Mouse (Mus musculus): ENCODE results near the gene Cntn2. TPM values are rescaled to one million over a fixed set of nuclear protein-coding genes. Genes with fewer than 3 reads are reported as not detected.
A peak's percentile ranks its signal among the peaks of the same experiment; 100 is the strongest.

The Cntn2 gene
- polyA plus RNA-seq, 1 experiment from 2014 or later, result 0.19 TPM

DNA sequence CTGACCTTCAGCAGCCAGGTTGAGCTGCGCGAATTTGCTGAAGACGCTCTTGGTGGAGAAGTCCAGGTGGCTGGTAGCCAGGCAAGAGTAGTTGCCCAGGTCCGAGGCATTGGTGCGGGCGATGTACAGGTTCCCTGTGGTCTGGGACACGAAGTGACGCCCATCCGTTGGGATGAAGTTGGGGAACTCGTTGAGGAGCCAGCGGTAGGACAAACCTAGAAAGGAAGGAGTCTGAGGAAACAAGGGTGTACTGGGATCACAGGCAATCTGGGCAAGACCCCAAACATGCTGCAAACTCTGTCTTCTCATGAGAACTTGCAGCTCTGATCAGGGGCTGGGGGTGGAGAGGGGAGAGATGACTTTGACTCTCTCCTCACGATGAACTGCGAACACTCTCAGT, 15.0 kb downstream of the Cntn2 start:
- Histone ChIP-seq H3K9ac (no peak overlapping the region), H3K4me1 (peaks cover 6% of the 10 kb centered on the region; the same call in 1 of the 2 replicates), H3K36me3 (no peaks in the 10 kb centered on the region), H3K27ac (replicated peaks) (no peak overlapping the region), H3K4me2 (no peak overlapping the region), H3K9me3 (no peaks in the 10 kb centered on the region), H3K4me3 (no peak overlapping the region), H3K27me3 (replicated peaks) (peaks cover 68% of the 10 kb centered on the region)
- WGBS, result 87% methylated on average over 13 of the region's 13 CpGs
- ATAC-seq (ENCODE audit: extremely low read depth, insufficient number of reproducible peaks, low FRiP score, low TSS enrichment), result no peak

DNA sequence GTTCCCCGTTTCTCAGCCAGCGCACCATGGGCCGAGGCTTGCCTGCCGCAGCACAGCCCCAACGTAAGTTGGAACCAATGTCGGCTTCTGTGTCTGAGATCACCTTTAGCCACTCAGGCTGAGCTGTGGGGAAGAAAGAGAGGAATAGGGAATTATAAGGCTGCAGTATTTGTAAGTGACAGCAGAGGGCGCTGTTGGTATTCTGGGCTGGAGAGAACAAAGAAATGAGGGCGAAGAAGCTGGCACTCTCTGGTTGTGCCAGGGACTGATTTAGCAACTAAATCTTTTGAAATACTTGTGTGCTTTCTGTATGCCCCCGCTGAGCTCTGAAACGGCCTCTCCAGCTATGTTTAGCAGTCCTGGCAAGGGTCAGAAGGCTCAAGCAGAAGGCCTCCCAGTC, 17.2 kb downstream of the Cntn2 start:
- Histone ChIP-seq H3K4me2 (no peak overlapping the region), H3K4me1 (peaks cover 4% of the 10 kb centered on the region; the same call in 1 of the 2 replicates), H3K36me3 (no peaks in the 10 kb centered on the region), H3K9ac (no peak overlapping the region), H3K27ac (replicated peaks) (no peak overlapping the region), H3K4me3 (no peak overlapping the region), H3K9me3 (no peaks in the 10 kb centered on the region), H3K27me3 (replicated peaks) (peaks cover 67% of the 10 kb centered on the region)
- no peak for ATAC-seq (ENCODE audit: extremely low read depth, insufficient number of reproducible peaks, low FRiP score, low TSS enrichment)
- WGBS, result 7% methylated on average over 10 of the region's 10 CpGs

DNA sequence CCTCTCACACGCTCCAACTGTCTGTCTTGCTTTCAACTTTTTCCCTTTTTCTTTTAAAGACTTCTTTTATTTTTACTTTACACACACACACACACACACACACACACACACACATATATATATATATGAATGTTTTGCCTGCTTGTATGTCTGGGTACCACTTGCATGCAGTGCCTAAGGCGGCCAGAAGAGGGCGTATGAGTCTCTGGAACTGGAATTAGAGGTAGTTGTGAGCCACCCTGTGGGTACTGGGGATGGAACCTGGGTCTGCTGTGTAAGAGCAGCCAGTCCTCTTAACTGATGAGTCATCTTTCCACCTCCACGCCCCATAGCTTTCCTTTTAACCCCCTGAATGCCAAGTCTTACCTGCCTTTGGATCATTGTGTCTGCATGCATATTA, 19.1 kb downstream of the Cntn2 start:
- Histone ChIP-seq H3K4me1 (no peaks in the 10 kb centered on the region), H3K4me2 (no peak overlapping the region), H3K9me3 (no peaks in the 10 kb centered on the region), H3K27ac (replicated peaks) (no peak overlapping the region), H3K36me3 (no peaks in the 10 kb centered on the region), H3K9ac (no peak overlapping the region), H3K27me3 (replicated peaks) (peaks cover 63% of the 10 kb centered on the region), H3K4me3 (no peak overlapping the region)
- no peak for ATAC-seq (ENCODE audit: extremely low read depth, insufficient number of reproducible peaks, low FRiP score, low TSS enrichment)
- WGBS, result 23% methylated on average over 4 of the region's 4 CpGs

DNA sequence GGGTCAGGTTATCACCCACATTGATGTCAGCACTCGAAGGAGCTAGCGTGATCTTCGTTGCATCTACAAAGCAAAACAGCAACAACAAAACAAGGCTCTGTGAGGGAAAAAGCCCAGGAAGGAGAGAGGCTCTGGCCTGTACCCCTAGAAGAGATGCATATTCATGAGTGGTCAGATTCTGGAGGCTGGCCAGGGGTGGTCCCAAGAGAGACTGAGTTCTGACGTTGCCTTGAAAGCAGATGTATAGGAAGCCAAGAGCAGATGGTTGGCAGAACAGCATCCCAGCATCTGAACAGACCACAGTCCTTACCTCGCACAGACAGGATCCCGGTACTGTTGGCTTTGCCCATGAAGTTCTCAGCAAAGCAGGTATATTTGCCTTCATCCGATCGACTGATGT, 20.0 kb downstream of the Cntn2 start:
- no peak for ATAC-seq (ENCODE audit: extremely low read depth, insufficient number of reproducible peaks, low FRiP score, low TSS enrichment)

DNA sequence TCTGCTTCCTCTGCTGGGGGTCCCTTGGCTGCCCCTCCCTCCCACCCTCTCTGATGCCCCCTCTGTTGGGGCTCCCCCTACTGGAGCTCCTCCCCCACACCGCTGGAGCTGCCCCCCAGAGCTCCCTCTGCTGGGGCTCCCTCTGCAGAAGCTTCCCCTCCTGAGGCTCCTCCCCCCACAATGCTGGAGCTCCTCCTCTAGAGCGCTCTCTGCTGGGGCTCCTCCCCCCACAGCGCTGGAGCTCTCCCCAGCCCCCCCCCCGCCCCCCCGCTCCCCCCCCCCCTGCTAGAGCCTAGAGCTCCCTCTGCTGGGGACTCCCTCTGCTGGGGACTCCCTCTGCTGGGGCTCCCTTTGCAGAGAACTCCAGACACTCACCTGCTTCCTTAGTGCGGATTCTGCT, 22.3 kb downstream of the Cntn2 start:
- H3K27me3 ChIP-seq (replicated peaks), result peaks cover 43% of the 10 kb centered on the region
- no peaks in the 10 kb centered on the region for H3K4me1 ChIP-seq
- H3K4me2 ChIP-seq, result no peak overlapping the region
- no peak overlapping the region for H3K27ac ChIP-seq (replicated peaks)
- no peaks in the 10 kb centered on the region for H3K9me3 ChIP-seq
- WGBS, result 19% methylated on average over 2 of the region's 6 CpGs
- no peak overlapping the region for H3K9ac ChIP-seq
- ATAC-seq (ENCODE audit: extremely low read depth, insufficient number of reproducible peaks, low FRiP score, low TSS enrichment), result peak; percentile 55; the same call in 1 of the 2 replicates
- H3K4me3 ChIP-seq, result no peak overlapping the region
- H3K36me3 ChIP-seq, result no peaks in the 10 kb centered on the region

More for the DNA sequence above, 20.0 kb downstream of the Cntn2 start:
- Histone ChIP-seq H3K27me3 (replicated peaks) (peaks cover 59% of the 10 kb centered on the region), H3K27ac (replicated peaks) (no peak overlapping the region), H3K9ac (no peak overlapping the region), H3K36me3 (no peaks in the 10 kb centered on the region), H3K4me3 (no peak overlapping the region), H3K4me1 (no peaks in the 10 kb centered on the region), H3K4me2 (no peak overlapping the region), H3K9me3 (no peaks in the 10 kb centered on the region)
- WGBS, result 74% methylated on average over 8 of the region's 8 CpGs

DNA sequence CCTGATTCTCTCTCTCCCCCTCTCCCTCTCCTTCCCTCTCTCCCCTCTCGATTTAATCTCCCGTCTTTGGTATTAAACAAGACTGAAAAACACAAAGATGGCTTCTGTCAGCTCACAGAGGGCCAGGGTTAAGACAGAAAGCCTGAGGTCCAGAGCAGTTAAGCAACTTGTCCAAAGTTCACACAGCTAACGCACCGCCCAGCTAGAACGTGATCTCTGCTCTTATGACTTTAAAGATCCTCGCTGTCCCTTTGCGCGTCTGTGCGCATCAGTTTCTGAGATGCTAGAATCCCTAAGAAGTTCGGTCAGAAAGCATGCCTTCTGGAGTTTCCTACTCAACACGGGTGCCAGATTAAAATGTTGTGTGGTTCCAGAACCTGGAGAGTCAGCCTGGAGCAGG, 23.3 kb downstream of the Cntn2 start:
- H3K4me2 ChIP-seq, result no peak overlapping the region
- 86% methylated on average over 11 of the region's 11 CpGs for WGBS
- no peaks in the 10 kb centered on the region for H3K4me1 ChIP-seq
- no peak overlapping the region for H3K27ac ChIP-seq (replicated peaks)
- no peak for ATAC-seq (ENCODE audit: extremely low read depth, insufficient number of reproducible peaks, low FRiP score, low TSS enrichment)
- H3K4me3 ChIP-seq, result no peak overlapping the region
- no peaks in the 10 kb centered on the region for H3K36me3 ChIP-seq
- no peaks in the 10 kb centered on the region for H3K9me3 ChIP-seq
- peaks cover 35% of the 10 kb centered on the region; the same call in 1 of the 2 replicates for H3K27me3 ChIP-seq (replicated peaks)
- H3K9ac ChIP-seq, result no peak overlapping the region

DNA sequence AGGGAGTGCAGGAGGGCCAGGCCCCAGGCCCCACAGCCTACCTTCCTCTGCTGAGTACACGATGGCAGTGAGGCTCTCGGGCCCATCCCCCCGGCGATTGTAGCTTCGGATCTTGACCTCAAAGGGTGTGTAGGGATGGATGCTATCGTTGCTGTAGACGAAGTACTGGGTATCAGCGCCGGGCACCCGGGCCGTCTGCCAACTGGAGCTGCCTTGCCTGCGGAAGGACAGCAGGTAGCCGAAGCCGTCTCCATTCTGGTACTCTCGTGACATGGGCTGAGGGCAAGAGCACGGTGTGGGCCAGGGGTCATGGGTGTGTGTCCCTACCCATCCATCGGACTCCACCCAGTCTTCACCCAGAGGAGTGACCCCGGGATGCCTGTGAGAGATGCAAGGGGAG, 24.4 kb downstream of the Cntn2 start:
- peaks cover 39% of the 10 kb centered on the region for H3K27me3 ChIP-seq (replicated peaks)
- no peaks in the 10 kb centered on the region for H3K9me3 ChIP-seq
- H3K36me3 ChIP-seq, result no peaks in the 10 kb centered on the region
- no peaks in the 10 kb centered on the region for H3K4me1 ChIP-seq
- 76% methylated on average over 18 of the region's 18 CpGs for WGBS
- H3K9ac ChIP-seq, result no peak overlapping the region
- no peak overlapping the region for H3K4me2 ChIP-seq
- no peak overlapping the region for H3K27ac ChIP-seq (replicated peaks)
- H3K4me3 ChIP-seq, result no peak overlapping the region
- no peak for ATAC-seq (ENCODE audit: extremely low read depth, insufficient number of reproducible peaks, low FRiP score, low TSS enrichment)

DNA sequence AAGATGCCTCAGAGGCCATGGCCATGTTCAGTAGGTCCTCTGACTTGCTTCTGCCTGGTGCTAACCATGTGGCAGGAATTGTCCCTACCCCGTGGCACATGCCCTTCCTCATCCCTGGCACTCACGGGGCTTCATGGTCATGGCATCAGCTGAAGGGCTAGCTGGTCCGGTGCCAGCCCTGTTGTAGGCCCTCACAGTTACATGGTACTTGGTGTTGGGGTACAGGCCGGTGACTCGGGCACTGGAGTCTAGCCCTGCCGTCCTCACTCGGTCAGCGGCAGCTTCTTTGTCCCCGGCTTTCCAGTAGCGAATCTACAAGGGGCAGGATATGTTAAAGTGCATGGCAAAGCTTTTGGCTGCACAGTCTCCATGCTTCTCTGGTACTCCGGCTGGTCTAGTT, 26.3 kb downstream of the Cntn2 start:
- Histone ChIP-seq H3K4me1 (no peaks in the 10 kb centered on the region), H3K9me3 (no peaks in the 10 kb centered on the region), H3K27ac (replicated peaks) (no peak overlapping the region), H3K9ac (no peak overlapping the region), H3K4me3 (no peak overlapping the region), H3K4me2 (no peak overlapping the region), H3K27me3 (replicated peaks) (peaks cover 45% of the 10 kb centered on the region), H3K36me3 (no peaks in the 10 kb centered on the region)
- ATAC-seq (ENCODE audit: extremely low read depth, insufficient number of reproducible peaks, low FRiP score, low TSS enrichment), result no peak
- WGBS, result 83% methylated on average over 11 of the region's 11 CpGs

DNA sequence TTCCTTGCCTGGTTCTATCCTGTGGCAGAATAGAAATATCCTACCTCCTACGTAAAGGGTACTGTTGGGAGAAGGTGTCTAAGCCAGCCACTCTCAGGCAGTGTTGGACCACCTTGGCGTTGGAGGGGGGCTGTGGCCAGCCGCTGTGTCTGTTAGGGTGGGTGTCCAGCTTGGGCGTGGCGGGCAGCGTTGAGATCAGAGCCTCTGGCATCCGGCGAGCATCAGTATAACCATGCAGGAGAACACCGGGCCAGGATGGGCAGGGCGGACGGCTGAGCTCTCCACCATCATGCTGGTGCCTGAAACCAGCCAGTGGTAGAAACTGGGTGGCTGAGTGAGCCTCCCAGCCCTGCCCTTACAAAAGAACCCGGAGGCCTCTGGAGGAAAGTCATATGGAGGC, 27.7 kb downstream of the Cntn2 start:
- Histone ChIP-seq H3K36me3 (no peaks in the 10 kb centered on the region), H3K27ac (replicated peaks) (no peak overlapping the region), H3K9me3 (no peaks in the 10 kb centered on the region), H3K27me3 (replicated peaks) (peaks cover 37% of the 10 kb centered on the region), H3K9ac (no peak overlapping the region), H3K4me2 (no peak overlapping the region), H3K4me3 (no peak overlapping the region), H3K4me1 (no peaks in the 10 kb centered on the region)
- 82% methylated on average over 12 of the region's 12 CpGs for WGBS
- no peak for ATAC-seq (ENCODE audit: extremely low read depth, insufficient number of reproducible peaks, low FRiP score, low TSS enrichment)

DNA sequence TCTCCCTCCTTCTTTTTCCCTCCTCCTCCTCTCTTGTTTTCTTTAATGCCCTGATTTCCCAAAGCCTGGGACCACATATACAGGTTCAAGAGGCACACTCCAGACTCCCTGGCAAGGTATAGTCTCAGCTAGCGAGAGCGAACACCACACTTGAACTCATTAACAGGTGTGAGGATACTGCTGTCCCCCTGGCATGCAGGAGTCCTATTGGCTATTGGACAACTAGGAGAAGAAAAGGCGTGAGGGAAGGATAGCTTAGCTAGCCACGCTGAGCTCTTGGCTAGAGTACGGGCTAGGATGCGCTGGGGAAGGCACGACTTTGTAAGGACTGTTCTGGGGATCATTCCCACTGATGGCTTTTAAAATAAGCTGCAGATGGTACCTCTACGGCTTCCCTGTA, 30.9 kb downstream of the Cntn2 start:
- Histone ChIP-seq H3K27me3 (replicated peaks) (peaks cover 23% of the 10 kb centered on the region), H3K4me2 (no peak overlapping the region), H3K27ac (replicated peaks) (no peak overlapping the region), H3K9me3 (no peaks in the 10 kb centered on the region), H3K4me1 (no peaks in the 10 kb centered on the region), H3K36me3 (peaks cover 14% of the 10 kb centered on the region), H3K4me3 (no peak overlapping the region), H3K9ac (no peak overlapping the region)
- whole genome bisulfite sequencing, result 70% methylated on average over 8 of the region's 8 CpGs
- no peak for ATAC-seq (ENCODE audit: extremely low read depth, insufficient number of reproducible peaks, low FRiP score, low TSS enrichment)

DNA sequence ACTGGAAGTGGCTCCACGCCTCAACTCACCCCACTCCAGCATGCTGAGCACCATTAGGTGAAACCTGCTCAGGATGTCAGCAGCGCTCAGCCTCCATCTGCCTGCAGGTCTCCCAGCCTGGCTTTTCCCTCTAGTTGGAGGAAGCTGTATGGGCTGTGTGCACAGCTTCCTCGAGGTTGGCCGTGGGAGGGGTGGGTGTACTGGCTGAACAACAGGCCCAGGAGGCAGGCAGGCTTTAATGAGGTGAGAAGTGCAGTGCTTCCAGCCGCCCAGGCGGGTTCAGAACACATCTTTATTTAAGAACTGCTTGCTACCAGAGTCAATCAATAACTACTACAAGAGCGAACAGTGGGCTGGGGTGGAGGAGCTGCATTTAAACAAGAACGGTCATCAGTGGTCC, 31.5 kb downstream of the Cntn2 start:
- no peaks in the 10 kb centered on the region for H3K9me3 ChIP-seq
- ATAC-seq (ENCODE audit: extremely low read depth, insufficient number of reproducible peaks, low FRiP score, low TSS enrichment), result no peak
- H3K4me3 ChIP-seq, result no peak overlapping the region
- H3K36me3 ChIP-seq, result peaks cover 20% of the 10 kb centered on the region
- 47% methylated on average over 8 of the region's 8 CpGs for WGBS
- no peak overlapping the region for H3K4me2 ChIP-seq
- peaks cover 23% of the 10 kb centered on the region for H3K27me3 ChIP-seq (replicated peaks)
- H3K27ac ChIP-seq (replicated peaks), result no peak overlapping the region
- H3K4me1 ChIP-seq, result no peaks in the 10 kb centered on the region
- no peak overlapping the region for H3K9ac ChIP-seq

DNA sequence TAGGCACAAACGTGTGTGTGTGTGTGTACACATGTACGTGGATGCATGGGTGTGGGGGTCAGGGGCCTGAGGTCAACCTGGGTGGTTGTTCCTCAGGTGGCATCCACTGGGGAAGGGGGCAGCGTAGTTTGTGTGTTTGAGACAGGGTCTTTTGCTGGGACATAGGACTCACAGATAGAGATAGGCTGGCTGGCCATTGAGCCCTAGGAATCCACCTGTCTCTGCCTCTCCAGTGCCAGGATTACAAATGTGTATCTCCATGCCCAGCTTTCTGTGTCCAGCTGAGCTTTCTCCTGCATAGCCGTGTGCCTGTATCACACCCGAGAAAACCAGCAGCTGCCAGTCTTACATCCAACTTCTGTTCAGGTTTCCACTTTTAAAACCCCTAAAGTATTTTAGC, 33.3 kb downstream of the Cntn2 start:
- Histone ChIP-seq H3K4me1 (no peaks in the 10 kb centered on the region), H3K9me3 (no peaks in the 10 kb centered on the region), H3K9ac (no peak overlapping the region), H3K27me3 (replicated peaks) (peaks cover 21% of the 10 kb centered on the region), H3K27ac (replicated peaks) (no peak overlapping the region), H3K4me2 (no peak overlapping the region), H3K4me3 (no peak overlapping the region), H3K36me3 (peaks cover 36% of the 10 kb centered on the region)
- ATAC-seq (ENCODE audit: extremely low read depth, insufficient number of reproducible peaks, low FRiP score, low TSS enrichment), result no peak
- WGBS, result 81% methylated on average over 5 of the region's 5 CpGs

Measured in heart, embryonic 13.5 days (tissue).